Mouse (Mus musculus): ENCODE data around the gene Papln.

GRCm38 (mm10) chr12:83758735-83759134 lies 4.7 kb upstream of the Papln start:
- no peak for TF ChIP-seq CTCF (IDR thresholded peaks at IDR 0.05; ENCODE audit: insufficient read depth, low read depth, low read length)
- no peak for TF ChIP-seq POLR2A (IDR thresholded peaks at IDR 0.05; ENCODE audit: insufficient read depth, low read depth, low read length)
